Mouse (Mus musculus): ENCODE results near the gene Ankrd31.

- TF ChIP-seq CTCF (IDR thresholded peaks at IDR 0.05; ENCODE audit: insufficient read depth, low read length): peak; percentile 23; the same call in 1 of the 2 replicates
- no peak for TF ChIP-seq POLR2A (IDR thresholded peaks at IDR 0.05; ENCODE audit: borderline replicate concordance, extremely low read depth, low read depth, low read length)
These were observed 107.1 kb downstream of the Ankrd31 start for GRCm38 (mm10) chr13:96855191-96855590.

All from lung, adult 2 months (tissue).